Mouse (Mus musculus): ENCODE measurements at regions not wholly inside any gene's neighbourhood (a gene's known extent, or its start where the extent isn't known, plus 50 kb on each side); places are given as distances from the start of the nearest gene placed in this dataset.

DNA sequence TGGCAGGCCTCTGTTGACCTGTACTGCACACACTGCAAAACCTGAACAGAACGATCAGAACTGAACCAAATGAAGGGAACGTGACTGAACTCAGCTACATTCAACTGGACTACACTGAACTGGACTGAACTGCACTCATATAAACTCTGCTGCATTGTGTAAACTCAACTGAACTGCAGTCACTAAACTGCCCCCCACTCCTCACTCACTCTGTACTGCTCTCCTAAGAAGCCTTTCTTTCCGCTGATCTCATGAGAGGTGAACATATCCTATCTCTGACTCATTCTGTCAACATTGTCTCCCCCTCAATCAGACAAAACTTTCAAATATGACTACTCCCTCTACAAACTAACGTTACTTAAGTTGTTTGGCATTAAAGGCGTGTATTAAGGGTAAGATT is 324.5 kb upstream of the Cdh9 start:
- ATAC-seq (ENCODE audit: low FRiP score): no peak
- Histone ChIP-seq H3K4me3 (replicated peaks; ENCODE audit: low read length) (no peak overlapping the region), H3K27me3 (ENCODE audit: control insufficient read depth, insufficient read depth, low read length) (no peaks in the 10 kb centered on the region), H3K27ac (no peak overlapping the region), H3K4me1 (replicated peaks; ENCODE audit: control insufficient read depth, insufficient read depth, low read length) (no peaks in the 10 kb centered on the region), H3K9me3 (ENCODE audit: control insufficient read depth, low read length) (no peaks in the 10 kb centered on the region), H3K4me2 (replicated peaks) (no peak overlapping the region), H3K9ac (no peak overlapping the region), H3K36me3 (replicated peaks; ENCODE audit: control insufficient read depth, insufficient read depth) (no peaks in the 10 kb centered on the region)
- DNase-seq (ENCODE audit: low spot score): no peak
- 93% methylated on average over 5 of the region's 5 CpGs for WGBS

DNA sequence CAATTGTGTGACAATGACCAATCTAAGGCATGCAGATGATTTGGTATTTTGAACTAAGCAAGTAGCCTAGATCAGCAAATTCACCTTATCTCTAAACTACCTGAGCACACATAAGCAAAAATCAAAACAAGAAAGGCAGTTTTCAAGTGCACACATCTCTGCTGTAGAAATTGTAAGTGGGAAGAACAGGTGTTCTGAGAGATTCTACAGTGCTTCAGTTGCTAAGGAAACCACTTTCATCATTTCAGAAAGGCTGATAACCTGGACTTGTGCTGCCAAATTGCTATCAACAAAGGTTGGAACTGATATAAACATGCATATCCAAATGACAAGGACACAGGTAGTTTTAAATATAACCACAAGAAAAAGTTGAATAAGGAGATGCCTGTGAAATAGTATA is 322.4 kb upstream of the Cdh9 start:
- H3K27ac ChIP-seq: no peak overlapping the region
- no peak overlapping the region for H3K4me2 ChIP-seq (replicated peaks)
- no peaks in the 10 kb centered on the region for H3K36me3 ChIP-seq (replicated peaks; ENCODE audit: control insufficient read depth, insufficient read depth)
- H3K9ac ChIP-seq: no peak overlapping the region
- no peak for ATAC-seq (ENCODE audit: low FRiP score)
- no peak overlapping the region for H3K4me3 ChIP-seq (replicated peaks; ENCODE audit: low read length)
- H3K4me1 ChIP-seq (replicated peaks; ENCODE audit: control insufficient read depth, insufficient read depth, low read length): no peaks in the 10 kb centered on the region
- no peaks in the 10 kb centered on the region for H3K27me3 ChIP-seq (ENCODE audit: control insufficient read depth, insufficient read depth, low read length)
- DNase-seq (ENCODE audit: low spot score): no peak
- no peaks in the 10 kb centered on the region for H3K9me3 ChIP-seq (ENCODE audit: control insufficient read depth, low read length)

- H3K27ac ChIP-seq: no peak overlapping the region
- no peaks in the 10 kb centered on the region for H3K4me1 ChIP-seq (replicated peaks; ENCODE audit: control insufficient read depth, insufficient read depth, low read length)
- no peak for ATAC-seq (ENCODE audit: low FRiP score)
- no peak overlapping the region for H3K9ac ChIP-seq
- H3K27me3 ChIP-seq (ENCODE audit: control insufficient read depth, insufficient read depth, low read length): no peaks in the 10 kb centered on the region
- WGBS: 88% methylated on average over 1 of the region's 1 CpGs
- no peak overlapping the region for H3K4me2 ChIP-seq (replicated peaks)
- no peak for DNase-seq (ENCODE audit: low spot score)
- no peaks in the 10 kb centered on the region for H3K36me3 ChIP-seq (replicated peaks; ENCODE audit: control insufficient read depth, insufficient read depth)
- H3K4me3 ChIP-seq (replicated peaks; ENCODE audit: low read length): no peak overlapping the region
- H3K9me3 ChIP-seq (ENCODE audit: control insufficient read depth, low read length): no peaks in the 10 kb centered on the region
Observed at GRCm38 (mm10) chr15:16411686-16412085, 316.9 kb upstream of the Cdh9 start.

DNA sequence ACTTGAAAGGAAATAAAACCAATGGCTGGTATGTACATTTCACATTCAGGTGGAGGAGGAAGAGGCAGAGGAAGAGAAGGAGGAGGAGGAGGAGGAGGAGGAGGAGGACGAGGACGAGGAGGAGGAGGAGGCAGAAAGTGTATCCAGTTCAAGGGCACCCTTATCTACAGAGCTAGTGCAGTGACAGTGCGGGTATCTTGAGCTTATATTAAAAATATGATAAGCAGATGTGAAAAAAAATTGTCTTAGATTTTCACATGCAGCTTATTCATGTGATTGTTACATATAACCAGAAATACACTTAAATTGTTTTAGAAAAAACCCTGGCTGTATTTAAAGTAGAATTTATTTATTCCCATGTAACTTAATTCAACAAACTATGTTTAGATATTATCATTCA is 310.8 kb upstream of the Cdh9 start:
- WGBS: 78% methylated on average over 3 of the region's 3 CpGs

GRCm38 (mm10) chr15:16423019-16423418 is 305.5 kb upstream of the Cdh9 start:
- DNase-seq (ENCODE audit: low spot score) (no peak), ATAC-seq (ENCODE audit: low FRiP score) (no peak)
- H3K27me3 ChIP-seq (ENCODE audit: control insufficient read depth, insufficient read depth, low read length): no peaks in the 10 kb centered on the region
- no peak overlapping the region for H3K9ac ChIP-seq
- no peaks in the 10 kb centered on the region for H3K9me3 ChIP-seq (ENCODE audit: control insufficient read depth, low read length)
- no peaks in the 10 kb centered on the region for H3K36me3 ChIP-seq (replicated peaks; ENCODE audit: control insufficient read depth, insufficient read depth)
- H3K4me3 ChIP-seq (replicated peaks; ENCODE audit: low read length): no peak overlapping the region
- no peaks in the 10 kb centered on the region for H3K4me1 ChIP-seq (replicated peaks; ENCODE audit: control insufficient read depth, insufficient read depth, low read length)
- H3K27ac ChIP-seq: no peak overlapping the region
- 97% methylated on average over 3 of the region's 3 CpGs for WGBS
- no peak overlapping the region for H3K4me2 ChIP-seq (replicated peaks)

More for the DNA sequence above, 310.8 kb upstream of the Cdh9 start:
- Histone ChIP-seq H3K27ac (no peak overlapping the region), H3K9ac (no peak overlapping the region), H3K9me3 (ENCODE audit: control insufficient read depth, low read length) (no peaks in the 10 kb centered on the region), H3K4me3 (replicated peaks; ENCODE audit: low read length) (no peak overlapping the region), H3K36me3 (replicated peaks; ENCODE audit: control insufficient read depth, insufficient read depth) (no peaks in the 10 kb centered on the region), H3K4me2 (replicated peaks) (no peak overlapping the region), H3K27me3 (ENCODE audit: control insufficient read depth, insufficient read depth, low read length) (no peaks in the 10 kb centered on the region), H3K4me1 (replicated peaks; ENCODE audit: control insufficient read depth, insufficient read depth, low read length) (no peaks in the 10 kb centered on the region)
- ATAC-seq (ENCODE audit: low FRiP score) (no peak), DNase-seq (ENCODE audit: low spot score) (no peak)

GRCm38 (mm10) chr15:16446631-16447030 is 281.9 kb upstream of the Cdh9 start:
- Histone ChIP-seq H3K27ac (no peak overlapping the region), H3K4me2 (replicated peaks) (no peak overlapping the region), H3K4me3 (replicated peaks; ENCODE audit: low read length) (no peak overlapping the region), H3K9me3 (ENCODE audit: control insufficient read depth, low read length) (no peaks in the 10 kb centered on the region), H3K27me3 (ENCODE audit: control insufficient read depth, insufficient read depth, low read length) (no peaks in the 10 kb centered on the region), H3K4me1 (replicated peaks; ENCODE audit: control insufficient read depth, insufficient read depth, low read length) (no peaks in the 10 kb centered on the region), H3K9ac (no peak overlapping the region), H3K36me3 (replicated peaks; ENCODE audit: control insufficient read depth, insufficient read depth) (no peaks in the 10 kb centered on the region)
- no peak for ATAC-seq (ENCODE audit: low FRiP score)
- no peak for DNase-seq (ENCODE audit: low spot score)

- no peak overlapping the region for H3K9ac ChIP-seq
- H3K9me3 ChIP-seq (ENCODE audit: control insufficient read depth, low read length): no peaks in the 10 kb centered on the region
- no peak overlapping the region for H3K4me3 ChIP-seq (replicated peaks; ENCODE audit: low read length)
- WGBS: 9% methylated on average over 3 of the region's 3 CpGs
- DNase-seq (ENCODE audit: low spot score) (no peak), ATAC-seq (ENCODE audit: low FRiP score) (no peak)
- no peak overlapping the region for H3K27ac ChIP-seq
- H3K36me3 ChIP-seq (replicated peaks; ENCODE audit: control insufficient read depth, insufficient read depth): no peaks in the 10 kb centered on the region
- no peak overlapping the region for H3K4me2 ChIP-seq (replicated peaks)
- no peaks in the 10 kb centered on the region for H3K4me1 ChIP-seq (replicated peaks; ENCODE audit: control insufficient read depth, insufficient read depth, low read length)
- H3K27me3 ChIP-seq (ENCODE audit: control insufficient read depth, insufficient read depth, low read length): no peaks in the 10 kb centered on the region
Observed at GRCm38 (mm10) chr15:16491238-16491637, 237.3 kb upstream of the Cdh9 start.

- WGBS: 48% methylated on average over 2 of the region's 2 CpGs
- no peak overlapping the region for H3K27ac ChIP-seq
Observed at GRCm38 (mm10) chr15:16492871-16493270, 235.7 kb upstream of the Cdh9 start.

GRCm38 (mm10) chr15:16520556-16520955 is 208.0 kb upstream of the Cdh9 start:
- Histone ChIP-seq H3K36me3 (replicated peaks; ENCODE audit: control insufficient read depth, insufficient read depth) (no peaks in the 10 kb centered on the region), H3K4me3 (replicated peaks; ENCODE audit: low read length) (no peak overlapping the region), H3K9me3 (ENCODE audit: control insufficient read depth, low read length) (no peaks in the 10 kb centered on the region), H3K27ac (no peak overlapping the region), H3K9ac (no peak overlapping the region), H3K4me2 (replicated peaks) (no peak overlapping the region), H3K27me3 (ENCODE audit: control insufficient read depth, insufficient read depth, low read length) (no peaks in the 10 kb centered on the region), H3K4me1 (replicated peaks; ENCODE audit: control insufficient read depth, insufficient read depth, low read length) (no peaks in the 10 kb centered on the region)
- DNase-seq (ENCODE audit: low spot score) (no peak), ATAC-seq (ENCODE audit: low FRiP score) (no peak)
- WGBS: 84% methylated on average over 4 of the region's 4 CpGs

More at GRCm38 (mm10) chr15:16492871-16493270, 235.7 kb upstream of the Cdh9 start:
- Histone ChIP-seq H3K4me3 (replicated peaks; ENCODE audit: low read length) (no peak overlapping the region), H3K4me2 (replicated peaks) (no peak overlapping the region), H3K27me3 (ENCODE audit: control insufficient read depth, insufficient read depth, low read length) (no peaks in the 10 kb centered on the region), H3K9ac (no peak overlapping the region), H3K4me1 (replicated peaks; ENCODE audit: control insufficient read depth, insufficient read depth, low read length) (no peaks in the 10 kb centered on the region), H3K9me3 (ENCODE audit: control insufficient read depth, low read length) (no peaks in the 10 kb centered on the region), H3K36me3 (replicated peaks; ENCODE audit: control insufficient read depth, insufficient read depth) (no peaks in the 10 kb centered on the region)
- no peak for ATAC-seq (ENCODE audit: low FRiP score)
- DNase-seq (ENCODE audit: low spot score): no peak

GRCm38 (mm10) chr15:16532587-16532986 is 196.0 kb upstream of the Cdh9 start:
- H3K9me3 ChIP-seq (ENCODE audit: control insufficient read depth, low read length): no peaks in the 10 kb centered on the region
- no peaks in the 10 kb centered on the region for H3K27me3 ChIP-seq (ENCODE audit: control insufficient read depth, insufficient read depth, low read length)
- no peaks in the 10 kb centered on the region for H3K4me1 ChIP-seq (replicated peaks; ENCODE audit: control insufficient read depth, insufficient read depth, low read length)
- H3K4me2 ChIP-seq (replicated peaks): no peak overlapping the region
- no peak overlapping the region for H3K4me3 ChIP-seq (replicated peaks; ENCODE audit: low read length)
- DNase-seq (ENCODE audit: low spot score) (no peak), ATAC-seq (ENCODE audit: low FRiP score) (no peak)
- no peak overlapping the region for H3K9ac ChIP-seq
- WGBS: 94% methylated on average over 6 of the region's 6 CpGs
- H3K27ac ChIP-seq: no peak overlapping the region
- no peaks in the 10 kb centered on the region for H3K36me3 ChIP-seq (replicated peaks; ENCODE audit: control insufficient read depth, insufficient read depth)
